Mouse (Mus musculus): ENCODE data around the gene Zfp710. TPM values are rescaled to one million over a fixed set of nuclear protein-coding genes. Genes with fewer than 3 reads are reported as not detected.
"Not testable (repeated sequence)": the region's sequence is repeated elsewhere in the genome, so short reads cannot be mapped to it uniquely, and the experiment has no call there.

The Zfp710 gene
- 39.8 and 54.2 TPM in 2 replicates for total RNA-seq (2012; rRNA removed)

GRCm38 (mm10) chr7:80024521-80025390 lies at the start of gene Zfp710:
Gene Zfp710, plus strand, starts transcription at chr7:80024814.
- Histone ChIP-seq H3K9ac (ENCODE audit: insufficient read depth, low read depth, low read length, poor library complexity, severe bottlenecking) (peak within 1 kb of the TSS; percentile 86), H3K4me3 (ENCODE audit: insufficient read depth in 1 of 2, low read depth in 1 of 2, low read length in 2 of 2, poor library complexity in 1 of 2, severe bottlenecking in 1 of 2) (peak within 1 kb of the TSS; percentile 72 to 81), H3K4me1 (ENCODE audit: control insufficient read depth in 2 of 2, insufficient read depth in 2 of 2, low read length in 2 of 2, poor library complexity in 1 of 2) (peaks cover 10 to 20% of the 10 kb centered on the region in 2 experiments), H3K36me3 (ENCODE audit: control insufficient read depth, insufficient read depth, low read length, poor library complexity, severe bottlenecking) (peaks cover 4% of the 10 kb centered on the region; the same call in 1 of the 2 replicates), H3K9me3 (ENCODE audit: control insufficient read depth, insufficient read depth, low read depth, low read length) (no peaks in the 10 kb centered on the region), H3K27ac (ENCODE audit: insufficient read depth, low read depth, low read length, poor library complexity, severe bottlenecking) (peak within 1 kb of the TSS; percentile 93)
- peak; percentile 93 for DNase-seq (ENCODE audit: low read depth, low spot score)
- no peak for TF ChIP-seq HCFC1 (IDR thresholded peaks at IDR 0.05; ENCODE audit: borderline replicate concordance, insufficient read depth, low read length)
- TF ChIP-seq CHD2 (IDR thresholded peaks at IDR 0.05; ENCODE audit: low read depth, low read length), result no peak
- TF ChIP-seq ZNF384 (IDR thresholded peaks at IDR 0.05; ENCODE audit: low read depth, low read length), result no peak
- no peak for TF ChIP-seq MAFK (IDR thresholded peaks at IDR 0.05; ENCODE audit: insufficient read depth, low read depth, low read length)
- TF ChIP-seq ZC3H11A (IDR thresholded peaks at IDR 0.05; ENCODE audit: borderline replicate concordance, low read depth, low read length), result no peak
- in situ Hi-C loops (cut with MboI; ENCODE audit: low sequenced_read_pairs in 2 of 2, unreplicated experiment in 2 of 2), result no loop called here

DNA sequence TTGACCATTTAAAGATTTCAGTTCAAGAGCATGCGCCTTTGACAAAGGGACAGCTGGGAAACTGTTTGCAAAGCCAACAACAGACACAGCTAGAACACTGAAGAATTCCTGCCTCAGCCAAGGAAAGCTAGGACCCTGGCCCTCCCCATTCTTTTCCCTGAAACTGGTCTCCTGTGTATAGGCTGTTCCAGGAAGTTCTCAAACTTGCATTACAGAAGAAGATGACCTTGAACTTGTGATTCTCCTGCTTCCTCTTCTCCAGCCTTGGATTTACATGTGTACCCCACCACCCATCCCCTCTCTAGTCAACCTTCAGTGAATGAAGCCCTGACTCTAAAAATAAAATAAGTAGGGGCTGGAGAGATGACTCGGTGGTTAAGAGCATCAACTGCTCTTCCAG lies 49.3 kb upstream of the Zfp710 start:
- in situ Hi-C loops (cut with MboI; ENCODE audit: low sequenced_read_pairs in 2 of 2, unreplicated experiment in 2 of 2), result no loop called here
- TF ChIP-seq ZNF384 (IDR thresholded peaks at IDR 0.05; ENCODE audit: low read depth, low read length) (no peak), HCFC1 (IDR thresholded peaks at IDR 0.05; ENCODE audit: borderline replicate concordance, insufficient read depth, low read length) (no peak), ZC3H11A (IDR thresholded peaks at IDR 0.05; ENCODE audit: borderline replicate concordance, low read depth, low read length) (no peak), MAFK (IDR thresholded peaks at IDR 0.05; ENCODE audit: insufficient read depth, low read depth, low read length) (no peak), CHD2 (IDR thresholded peaks at IDR 0.05; ENCODE audit: low read depth, low read length) (no peak)
- Histone ChIP-seq H3K27ac (ENCODE audit: insufficient read depth, low read depth, low read length, poor library complexity, severe bottlenecking) (no peak overlapping the region; the same call in 1 of the 2 replicates), H3K9ac (ENCODE audit: insufficient read depth, low read depth, low read length, poor library complexity, severe bottlenecking) (no peak overlapping the region), H3K4me3 (ENCODE audit: insufficient read depth in 1 of 2, low read depth in 1 of 2, low read length in 2 of 2, poor library complexity in 1 of 2, severe bottlenecking in 1 of 2) (no peak overlapping the region), H3K4me1 (ENCODE audit: control insufficient read depth in 2 of 2, insufficient read depth in 2 of 2, low read length in 2 of 2, poor library complexity in 1 of 2) (peaks cover 2 to 11% of the 10 kb centered on the region in 2 experiments; a peak in 2 of 4 replicates), H3K36me3 (ENCODE audit: control insufficient read depth, insufficient read depth, low read length, poor library complexity, severe bottlenecking) (no peaks in the 10 kb centered on the region), H3K9me3 (ENCODE audit: control insufficient read depth, insufficient read depth, low read depth, low read length) (no peaks in the 10 kb centered on the region)
- no peak for DNase-seq (ENCODE audit: low read depth, low spot score)

DNA sequence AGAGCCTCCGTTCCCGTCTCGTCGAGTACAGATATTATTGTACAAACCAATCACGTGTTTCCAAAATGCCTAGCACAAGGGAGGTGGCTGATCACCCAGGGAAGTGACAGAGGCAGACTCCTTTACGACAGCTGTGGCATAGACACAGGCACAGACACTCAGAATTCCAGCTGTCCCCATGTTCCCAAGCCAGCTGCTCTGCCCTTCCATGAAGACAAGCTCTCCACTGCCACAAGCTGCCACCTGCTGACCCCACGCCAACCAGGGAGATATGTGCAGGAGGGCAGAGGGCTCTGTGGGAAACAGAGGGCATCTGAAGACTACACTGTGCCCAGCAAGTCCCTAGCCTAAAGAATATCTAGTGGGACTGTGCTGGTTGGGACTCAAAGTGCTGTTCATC lies 37.9 kb upstream of the Zfp710 start:
- Histone ChIP-seq H3K27ac (ENCODE audit: insufficient read depth, low read depth, low read length, poor library complexity, severe bottlenecking) (no peak overlapping the region), H3K9ac (ENCODE audit: insufficient read depth, low read depth, low read length, poor library complexity, severe bottlenecking) (no peak overlapping the region), H3K4me3 (ENCODE audit: insufficient read depth in 1 of 2, low read depth in 1 of 2, low read length in 2 of 2, poor library complexity in 1 of 2, severe bottlenecking in 1 of 2) (no peak overlapping the region), H3K4me1 (ENCODE audit: control insufficient read depth in 2 of 2, insufficient read depth in 2 of 2, low read length in 2 of 2, poor library complexity in 1 of 2) (no peaks in the 10 kb centered on the region), H3K9me3 (ENCODE audit: control insufficient read depth, insufficient read depth, low read depth, low read length) (no peaks in the 10 kb centered on the region; the same call in 1 of the 2 replicates), H3K36me3 (ENCODE audit: control insufficient read depth, insufficient read depth, low read length, poor library complexity, severe bottlenecking) (no peaks in the 10 kb centered on the region)
- no peak for TF ChIP-seq ZC3H11A (IDR thresholded peaks at IDR 0.05; ENCODE audit: borderline replicate concordance, low read depth, low read length)
- no peak for TF ChIP-seq MAFK (IDR thresholded peaks at IDR 0.05; ENCODE audit: insufficient read depth, low read depth, low read length)
- no peak for TF ChIP-seq HCFC1 (IDR thresholded peaks at IDR 0.05; ENCODE audit: borderline replicate concordance, insufficient read depth, low read length)
- no peak for TF ChIP-seq ZNF384 (IDR thresholded peaks at IDR 0.05; ENCODE audit: low read depth, low read length)
- TF ChIP-seq CHD2 (IDR thresholded peaks at IDR 0.05; ENCODE audit: low read depth, low read length), result no peak
- in situ Hi-C loops (cut with MboI; ENCODE audit: low sequenced_read_pairs in 2 of 2, unreplicated experiment in 2 of 2), result no loop called here
- no peak for DNase-seq (ENCODE audit: low read depth, low spot score)

GRCm38 (mm10) chr7:79987745-79988144 lies 36.9 kb upstream of the Zfp710 start:
- H3K4me1 ChIP-seq (ENCODE audit: control insufficient read depth in 2 of 2, insufficient read depth in 2 of 2, low read length in 2 of 2, poor library complexity in 1 of 2), result no peaks in the 10 kb centered on the region
- H3K9ac ChIP-seq (ENCODE audit: insufficient read depth, low read depth, low read length, poor library complexity, severe bottlenecking), result no peak overlapping the region
- H3K4me3 ChIP-seq (ENCODE audit: insufficient read depth in 1 of 2, low read depth in 1 of 2, low read length in 2 of 2, poor library complexity in 1 of 2, severe bottlenecking in 1 of 2), result no peak overlapping the region
- no peaks in the 10 kb centered on the region for H3K36me3 ChIP-seq (ENCODE audit: control insufficient read depth, insufficient read depth, low read length, poor library complexity, severe bottlenecking)
- TF ChIP-seq CHD2 (IDR thresholded peaks at IDR 0.05; ENCODE audit: low read depth, low read length) (no peak), MAFK (IDR thresholded peaks at IDR 0.05; ENCODE audit: insufficient read depth, low read depth, low read length) (peak; percentile 97), ZC3H11A (IDR thresholded peaks at IDR 0.05; ENCODE audit: borderline replicate concordance, low read depth, low read length) (no peak)
- no peak for DNase-seq (ENCODE audit: low read depth, low spot score)
- in situ Hi-C loops (cut with MboI; ENCODE audit: low sequenced_read_pairs in 2 of 2, unreplicated experiment in 2 of 2), result no loop called here
- no peak overlapping the region for H3K27ac ChIP-seq (ENCODE audit: insufficient read depth, low read depth, low read length, poor library complexity, severe bottlenecking)
- H3K9me3 ChIP-seq (ENCODE audit: control insufficient read depth, insufficient read depth, low read depth, low read length), result no peaks in the 10 kb centered on the region; the same call in 1 of the 2 replicates

DNA sequence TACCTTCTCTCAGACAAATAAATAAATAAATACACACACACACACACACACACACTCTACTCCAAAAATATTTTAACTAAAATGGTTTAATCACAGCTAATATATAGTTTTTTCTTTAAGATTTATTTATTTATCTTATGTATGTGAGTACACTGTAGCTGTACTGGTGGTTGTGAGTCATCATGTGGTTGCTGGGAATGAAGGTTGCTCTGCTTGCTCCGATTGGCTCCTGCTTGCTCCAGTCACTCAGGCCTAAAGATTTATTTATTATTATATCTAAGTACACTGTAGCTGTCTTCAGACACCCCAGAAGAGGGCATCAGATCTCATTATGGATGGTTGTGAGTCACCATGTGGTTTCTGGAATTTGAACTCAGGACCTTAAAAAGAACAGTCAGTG lies 36.1 kb upstream of the Zfp710 start:
- H3K4me3 ChIP-seq (ENCODE audit: insufficient read depth in 1 of 2, low read depth in 1 of 2, low read length in 2 of 2, poor library complexity in 1 of 2, severe bottlenecking in 1 of 2); H3K36me3 ChIP-seq (ENCODE audit: control insufficient read depth, insufficient read depth, low read length, poor library complexity, severe bottlenecking); H3K4me1 ChIP-seq (ENCODE audit: control insufficient read depth in 2 of 2, insufficient read depth in 2 of 2, low read length in 2 of 2, poor library complexity in 1 of 2); H3K9me3 ChIP-seq (ENCODE audit: control insufficient read depth, insufficient read depth, low read depth, low read length); DNase-seq (ENCODE audit: low read depth, low spot score); H3K9ac ChIP-seq (ENCODE audit: insufficient read depth, low read depth, low read length, poor library complexity, severe bottlenecking); in situ Hi-C loops (cut with MboI; ENCODE audit: low sequenced_read_pairs in 2 of 2, unreplicated experiment in 2 of 2); H3K27ac ChIP-seq (ENCODE audit: insufficient read depth, low read depth, low read length, poor library complexity, severe bottlenecking): not testable (repeated sequence)

Data from ES-E14 (cell line).